Mouse (Mus musculus) liver, embryonic 14.5 days (tissue): ENCODE results near the gene Ficd. TPM values are rescaled to one million over a fixed set of nuclear protein-coding genes. Genes with fewer than 3 reads are reported as not detected.
"Not testable (repeated sequence)": the region's sequence is repeated elsewhere in the genome, so short reads cannot be mapped to it uniquely, and the experiment has no call there.

Experiments used
- ATAC-seq: fragments of 200-750 bp; cut with Nextera tagmentation; 2 replicates; pipeline ENCODE4 v1.8.0; 2017; ENCODE audit warnings: moderate number of reproducible peaks, mild to moderate bottlenecking, moderate library complexity; ENCODE audit not compliant: insufficient read depth
- DNase-seq, 3 experiments: peaks; one replicate each; pipeline ENCODE4 v3.0.0-alpha.2; 2012 to 2013; ENCODE audit warnings: low read depth in 3 of 3, low spot score in 3 of 3
- H3K27ac ChIP-seq: fragments of 300-500 bp; sonication (generic); 2 replicates; pipeline ENCODE4 v1.5.1; 2014; ENCODE audit warnings: moderate library complexity, mild to moderate bottlenecking, control low read depth, inconsistent platforms
- H3K27me3 ChIP-seq: fragments of 300-500 bp; sonication (generic); 2 replicates; pipeline ENCODE4 v1.6.1; 2014; ENCODE audit warnings: mild to moderate bottlenecking, low read length, moderate library complexity; ENCODE audit not compliant: control insufficient read depth, insufficient read depth
- H3K36me3 ChIP-seq: fragments of 300-500 bp; sonication (generic); replicated peaks from 2 replicates; pipeline ENCODE4 v1.6.1; 2014; ENCODE audit warnings: low read depth; ENCODE audit not compliant: control insufficient read depth, insufficient read depth
- H3K4me1 ChIP-seq, 2 experiments: fragments of 200-500 bp in 1 of 2; fragments of 300-500 bp in 1 of 2; sonication (generic) in 1 of 2; replicated peaks; 2 replicates each; pipeline ENCODE4 v1.6.1; 2012 to 2014; ENCODE audit warnings: antibody characterized with exemption in 1 of 2, inconsistent platforms in 1 of 2, low read length in 1 of 2; ENCODE audit not compliant: control insufficient read depth in 2 of 2, insufficient read depth in 2 of 2
- H3K4me2 ChIP-seq: fragments of 300-500 bp; sonication (generic); 2 replicates; pipeline ENCODE4 v1.6.1; 2014; ENCODE audit warnings: low read depth, mild to moderate bottlenecking, control low read depth, moderate library complexity
- H3K4me3 ChIP-seq, 2 experiments: fragments of 200-500 bp in 1 of 2; fragments of 300-500 bp in 1 of 2; sonication (generic) in 1 of 2; 2 replicates each; pipeline ENCODE4 v1.5.1; 2012 to 2014; ENCODE audit warnings: low read depth in 2 of 2, low read length in 2 of 2, mild to moderate bottlenecking in 2 of 2, control low read depth in 1 of 2, inconsistent platforms in 1 of 2, moderate library complexity in 1 of 2; ENCODE audit not compliant: insufficient read depth in 1 of 2
- H3K9ac ChIP-seq: fragments of 300-500 bp; sonication (generic); replicated peaks from 2 replicates; pipeline ENCODE4 v1.6.1; 2014; ENCODE audit warnings: mild to moderate bottlenecking, control low read depth, moderate library complexity
- H3K9me3 ChIP-seq: fragments of 300-500 bp; sonication (generic); 2 replicates; pipeline ENCODE4 v1.6.1; 2016; ENCODE audit warnings: low read length, mixed read lengths; ENCODE audit not compliant: control insufficient read depth
- CTCF ChIP-seq: IDR thresholded peaks from 2 replicates; pipeline ENCODE4 v1.5.1; 2016; ENCODE audit warnings: antibody characterized with exemption, low read depth, control low read depth
- EP300 ChIP-seq: IDR thresholded peaks from 2 replicates; pipeline ENCODE4 v1.6.1; 2016; ENCODE audit warnings: antibody characterized with exemption, low read depth
- WGBS: fragments of 180-500 bp; shearing (Covaris S2); extraction: QIAGEN DNeasy Blood & Tissue Kit; methylation state at CpG from one replicate; pipeline ENCODE4 v1.1.7; 2014; ENCODE audit not compliant: insufficient replicate concordance; 5-methylcytosine and 5-hydroxymethylcytosine counted together
- polyA plus RNA-seq, 2 experiments: library from polyadenylated mRNA; depleted of rRNA in 1 of 2; stranded (reverse) in 1 of 2; unstranded in 1 of 2; fragments of >200 nt; fragmentation: Nextera tagmentation in 1 of 2; extraction: Ambion mirVana in 1 of 2; gene quantifications; 2 replicates each; pipeline versions ENCODE4 v1.2.1 to v1.2.3; 2012 to 2014

The Ficd gene
- polyA plus RNA-seq, 2 experiments, result 1.1 to 1.3 TPM

GRCm38 (mm10) chr5:113773664-113774063 is 38.1 kb downstream of the Ficd start:
- Histone ChIP-seq H3K4me3 (peak overlapping the region; percentile 76 to 94), H3K36me3 (peaks cover 19% of the 10 kb centered on the region), H3K27ac (peak overlapping the region; percentile 54), H3K4me1 (peaks cover 6 to 13% of the 10 kb centered on the region in 2 experiments), H3K9me3 (no peaks in the 10 kb centered on the region), H3K4me2 (peak overlapping the region; percentile 96), H3K9ac (peak overlapping the region; percentile 80), H3K27me3 (no peaks in the 10 kb centered on the region)
- peak; percentile 99 for TF ChIP-seq CTCF
- TF ChIP-seq EP300, result no peak
- peak; percentile 77 to 82 (median 79) for DNase-seq
- peak; percentile 38 for ATAC-seq
- 1% methylated on average over 7 of the region's 7 CpGs for WGBS

- Histone ChIP-seq H3K9ac (no peak overlapping the region), H3K4me3 (no peak overlapping the region), H3K4me1 (peaks cover 2 to 7% of the 10 kb centered on the region in 2 experiments; a peak in 3 of 4 replicates), H3K27ac (no peak overlapping the region), H3K36me3 (peaks cover 19% of the 10 kb centered on the region), H3K9me3 (no peaks in the 10 kb centered on the region), H3K27me3 (no peaks in the 10 kb centered on the region), H3K4me2 (no peak overlapping the region)
- WGBS, result 81% methylated on average over 10 of the region's 10 CpGs
- no peak for ATAC-seq
- TF ChIP-seq EP300 (no peak), CTCF (no peak)
- no peak for DNase-seq
Observed at GRCm38 (mm10) chr5:113775585-113775984, 40.0 kb downstream of the Ficd start.

- H3K4me2 ChIP-seq, result no peak overlapping the region
- no peaks in the 10 kb centered on the region for H3K27me3 ChIP-seq
- H3K4me3 ChIP-seq, result no peak overlapping the region
- H3K36me3 ChIP-seq, result peaks cover 19% of the 10 kb centered on the region
- 59% methylated on average over 15 of the region's 15 CpGs for WGBS
- TF ChIP-seq EP300 (no peak), CTCF (no peak)
- H3K9me3 ChIP-seq, result no peaks in the 10 kb centered on the region
- peaks cover 2 to 7% of the 10 kb centered on the region in 2 experiments; a peak in 3 of 4 replicates for H3K4me1 ChIP-seq
- H3K27ac ChIP-seq, result no peak overlapping the region
- ATAC-seq (no peak), DNase-seq (no peak)
- H3K9ac ChIP-seq, result no peak overlapping the region
Observed at GRCm38 (mm10) chr5:113776128-113776895, 40.7 kb downstream of the Ficd start.

GRCm38 (mm10) chr5:113776896-113777226 is 41.3 kb downstream of the Ficd start:
- H3K9me3 ChIP-seq, result no peaks in the 10 kb centered on the region
- WGBS, result 48% methylated on average over 8 of the region's 8 CpGs
- H3K4me3 ChIP-seq, result no peak overlapping the region
- no peak for DNase-seq
- no peak overlapping the region for H3K9ac ChIP-seq
- TF ChIP-seq EP300, result no peak
- no peak for TF ChIP-seq CTCF
- H3K4me2 ChIP-seq, result no peak overlapping the region
- no peak for ATAC-seq
- H3K4me1 ChIP-seq, result peaks cover 2 to 7% of the 10 kb centered on the region in 2 experiments; a peak in 3 of 4 replicates
- no peaks in the 10 kb centered on the region for H3K27me3 ChIP-seq
- no peak overlapping the region for H3K27ac ChIP-seq
- H3K36me3 ChIP-seq, result peaks cover 19% of the 10 kb centered on the region

- not testable (repeated sequence) for H3K27me3 ChIP-seq, H3K9me3 ChIP-seq, H3K4me3 ChIP-seq, H3K27ac ChIP-seq, H3K9ac ChIP-seq, ATAC-seq, H3K4me2 ChIP-seq, DNase-seq, H3K4me1 ChIP-seq
- H3K36me3 ChIP-seq, result peaks cover 19% of the 10 kb centered on the region
- 78% methylated on average over 8 of the region's 8 CpGs for WGBS
Observed at GRCm38 (mm10) chr5:113777728-113778127, 42.1 kb downstream of the Ficd start.
